Comparison of ENCODE assay signal across 8 mouse cellular contexts in the genomic region with DNA sequence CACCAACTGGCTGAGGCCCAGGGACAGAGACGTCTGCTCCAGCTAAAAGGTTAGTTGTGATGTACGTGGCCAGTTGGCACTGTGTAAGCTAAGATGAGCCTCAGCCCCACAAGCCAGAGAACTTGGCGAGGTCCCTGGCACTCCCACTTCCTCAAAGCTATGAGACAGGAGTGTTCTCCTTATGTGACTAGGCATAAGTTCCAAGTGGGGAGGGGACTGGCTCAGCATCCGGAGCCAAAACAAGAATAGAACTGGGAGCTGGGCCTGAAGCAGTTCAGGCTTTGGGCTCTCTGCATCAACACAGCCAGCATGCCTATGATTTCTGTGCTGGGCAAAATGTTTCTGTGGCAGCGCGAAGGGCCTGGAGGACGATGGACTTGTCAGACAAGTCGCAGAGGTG. TPM values are rescaled to one million over a fixed set of nuclear protein-coding genes. Genes with fewer than 3 reads are reported as not detected.
A peak's percentile ranks its signal among the peaks of the same experiment; 100 is the strongest.
DNase-seq lines count a peak whose midpoint lies in the region; ATAC-seq and TF ChIP-seq lines count a peak whose summit lies in the region.

No protein-coding gene starts in this region.

- H3K4me1 ChIP-seq in neural tube, embryonic 11.5 days (ENCODE audit: control insufficient read depth, insufficient read depth, low read length), result peaks cover 20% of the 10 kb centered on the region
- H3K4me1 ChIP-seq in embryonic fibroblast, embryonic 13.5 days (ENCODE audit: control insufficient read depth, insufficient read depth, low read length), result no peaks in the 10 kb centered on the region; the same call in 1 of the 2 replicates

- H3K36me3 ChIP-seq in neural tube, embryonic 11.5 days (ENCODE audit: control insufficient read depth, insufficient read depth, low read length), result peaks cover 8% of the 10 kb centered on the region

- peak; percentile 45; the same call in 1 of the 2 replicates for TF ChIP-seq POLR2A in embryonic fibroblast, embryonic 13.5 days (IDR thresholded peaks at IDR 0.05; ENCODE audit: low read depth, low read length)

- no peaks in the 10 kb centered on the region for H3K27me3 ChIP-seq in neural tube, embryonic 11.5 days (ENCODE audit: control insufficient read depth, insufficient read depth, low read length)

- no peak for DNase-seq in neural tube, embryonic 11.5 days (ENCODE audit: low spot score)
- no peak for DNase-seq in neural tube, embryonic 10.5 days (ENCODE audit: extremely low spot score, low spot score)
- peak; percentile 56 to 63 for DNase-seq in heart, postnatal 14 days
- peak; percentile 47 for DNase-seq in left cerebral cortex, postnatal 4 days
- DNase-seq in right cerebral cortex, postnatal 10 days (ENCODE audit: low spot score in 2 of 2), result peak; percentile 86 to 92
- DNase-seq in embryo, embryonic 9.5 days (ENCODE audit: extremely low spot score), result no peak
- DNase-seq in adrenal gland, adult 8-10 months, result no peak

- H3K9me3 ChIP-seq in neural tube, embryonic 11.5 days (ENCODE audit: control insufficient read depth, low read length), result no peaks in the 10 kb centered on the region

- no peak for ATAC-seq in neural tube, embryonic 11.5 days (ENCODE audit: insufficient read depth, low FRiP score, low TSS enrichment)

- WGBS in neural tube, embryonic 11.5 days, result 83% methylated on average over 8 of the region's 8 CpGs

- no peak overlapping the region for H3K27ac ChIP-seq in neural tube, embryonic 11.5 days (ENCODE audit: low read depth, low read length)
- peak overlapping the region; percentile 45 for H3K27ac ChIP-seq in embryonic fibroblast, embryonic 13.5 days (ENCODE audit: insufficient read depth, low read length)

- no peak overlapping the region for H3K4me3 ChIP-seq in neural tube, embryonic 11.5 days (ENCODE audit: low read depth, low read length)
- no peak overlapping the region for H3K4me3 ChIP-seq in embryonic fibroblast, embryonic 13.5 days (ENCODE audit: insufficient read depth, low read length)

- intact Hi-C loops in heart, postnatal 14 days (cut with DNase I), result no loop called here
- intact Hi-C loops in left cerebral cortex, postnatal 4 days (cut with DNase I), result no loop called here

- no peak overlapping the region; the same call in 1 of the 2 replicates for H3K9ac ChIP-seq in neural tube, embryonic 11.5 days (ENCODE audit: low read length)

- peak overlapping the region; percentile 74; the same call in 1 of the 2 replicates for H3K4me2 ChIP-seq in neural tube, embryonic 11.5 days (ENCODE audit: low read depth)

- TF ChIP-seq CTCF in embryonic fibroblast, embryonic 13.5 days (IDR thresholded peaks at IDR 0.05; ENCODE audit: borderline replicate concordance, insufficient read depth, low read length), result no peak

RNA-seq across cellular contexts. Expression of a gene that starts 1.7 kb away (rescaled TPM):
- polyA plus RNA-seq in neural tube, embryonic 11.5 days (2014; fragmentation: Nextera tagmentation; extraction: Ambion mirVana), result 11.6 and 17.8 TPM in 2 replicates
- 7.7 and 9.9 TPM in 2 replicates for polyA plus RNA-seq in embryonic fibroblast, embryonic 13.5 days (2011; ENCODE audit: insufficient read length, low read depth, missing spikeins)
- total RNA-seq in heart, postnatal 14 days (2021), result 10 to 100 TPM; 26.6 to 29.8 TPM
- total RNA-seq in left cerebral cortex, postnatal 4 days (2021), result 100 to 1,000 TPM; 101 to 115 TPM
- total RNA-seq in adrenal gland, adult 8-10 months (2022), result 10 to 100 TPM; 15.1 to 24.4 (median 19.7) TPM

RNA-seq across cellular contexts. Expression of a gene that starts 22.7 kb away (rescaled TPM):
- polyA plus RNA-seq in neural tube, embryonic 11.5 days (2014; fragmentation: Nextera tagmentation; extraction: Ambion mirVana), result 121 and 125 TPM in 2 replicates
- polyA plus RNA-seq in embryonic fibroblast, embryonic 13.5 days (2011; ENCODE audit: insufficient read length, low read depth, missing spikeins), result 36.5 and 38.8 TPM in 2 replicates
- 10 to 100 TPM; 10.2 TPM for total RNA-seq in heart, postnatal 14 days (2021)
- 10 to 100 TPM; 30.5 to 32.0 TPM for total RNA-seq in left cerebral cortex, postnatal 4 days (2021)
- 10 to 100 TPM; 44.3 to 56.0 (median 51.0) TPM for total RNA-seq in adrenal gland, adult 8-10 months (2022)

RNA-seq across cellular contexts. Expression of a gene that starts 22.8 kb away (rescaled TPM):
- polyA plus RNA-seq in neural tube, embryonic 11.5 days (2014; fragmentation: Nextera tagmentation; extraction: Ambion mirVana), result 22.0 and 26.4 TPM in 2 replicates
- polyA plus RNA-seq in embryonic fibroblast, embryonic 13.5 days (2011; ENCODE audit: insufficient read length, low read depth, missing spikeins), result 7.0 and 7.9 TPM in 2 replicates
- total RNA-seq in heart, postnatal 14 days (2021), result 1 to 10 TPM; 2.2 to 2.4 TPM
- total RNA-seq in left cerebral cortex, postnatal 4 days (2021), result 10 to 100 TPM; 38.8 to 40.3 TPM
- 10 to 100 TPM; 44.5 to 52.2 (median 47.6) TPM for total RNA-seq in adrenal gland, adult 8-10 months (2022)

RNA-seq across cellular contexts. Expression of a gene that starts 26.7 kb away (rescaled TPM):
- 164 and 165 TPM in 2 replicates for polyA plus RNA-seq in neural tube, embryonic 11.5 days (2014; fragmentation: Nextera tagmentation; extraction: Ambion mirVana)
- 337 and 421 TPM in 2 replicates for polyA plus RNA-seq in embryonic fibroblast, embryonic 13.5 days (2011; ENCODE audit: insufficient read length, low read depth, missing spikeins)
- total RNA-seq in heart, postnatal 14 days (2021), result 100 to 1,000 TPM; 329 to 343 TPM
- 100 to 1,000 TPM; 362 to 378 TPM for total RNA-seq in left cerebral cortex, postnatal 4 days (2021)
- total RNA-seq in adrenal gland, adult 8-10 months (2022), result 100 to 1,000 TPM; 347 to 386 (median 375) TPM

RNA-seq across cellular contexts. Expression of a gene that starts 38.1 kb away (rescaled TPM):
- 3.7 and 5.2 TPM in 2 replicates for polyA plus RNA-seq in neural tube, embryonic 11.5 days (2014; fragmentation: Nextera tagmentation; extraction: Ambion mirVana)
- polyA plus RNA-seq in embryonic fibroblast, embryonic 13.5 days (2011; ENCODE audit: insufficient read length, low read depth, missing spikeins), result 3.8 and 7.3 TPM in 2 replicates
- 1 to 10 TPM; 2.4 to 2.5 TPM for total RNA-seq in heart, postnatal 14 days (2021)
- total RNA-seq in left cerebral cortex, postnatal 4 days (2021), result 10 to 100 TPM; 15.4 to 18.6 TPM
- 10 to 100 TPM; 10.2 to 30.3 (median 20.0) TPM for total RNA-seq in adrenal gland, adult 8-10 months (2022)

Comparison
In these comparisons a context has a peak if more than half of its experiments do, and no peak if none do; other contexts are left out.
1. DNase-seq: peak in heart, postnatal 14 days (2 of 2), left cerebral cortex, postnatal 4 days (single experiment) and right cerebral cortex, postnatal 10 days (2 of 2); none in neural tube, embryonic 11.5 days (single experiment), neural tube, embryonic 10.5 days (single experiment), embryo, embryonic 9.5 days (single experiment) and adrenal gland, adult 8-10 months (single experiment).
2. RNA of a gene that starts 22.8 kb away (total RNA-seq): 44.5 to 52.2 TPM in adrenal gland, adult 8-10 months and 38.8 to 40.3 TPM in left cerebral cortex, postnatal 4 days; 2.2 to 2.4 TPM in heart, postnatal 14 days; every median in the first group is over 10 times any median in the second.